Mouse (Mus musculus) gastrocnemius, postnatal 4 days (tissue): ENCODE data around the gene Tnik. TPM values are rescaled to one million over a fixed set of nuclear protein-coding genes. Genes with fewer than 3 reads are reported as not detected.

ENCODE experiments used
- DNase-seq, 2 experiments: peaks; one replicate each; pipeline ENCODE4 v3.0.0; 2021 to 2022; ENCODE audit warnings: low spot score in 2 of 2, mixed read lengths in 2 of 2
- total RNA-seq, 2 experiments: library from RNA; stranded (reverse); gene quantifications; 2 replicates each; pipeline ENCODE4 v1.2.3; 2021

The Tnik gene
- total RNA-seq, 2 experiments from 2014 or later = 75.8 to 77.6 TPM

GRCm38 (mm10) chr3:28540121-28540520 lies 277.1 kb downstream of the Tnik start:
- no peak for DNase-seq

- DNase-seq = no peak
Observed at GRCm38 (mm10) chr3:28542941-28543340, 279.9 kb downstream of the Tnik start.

GRCm38 (mm10) chr3:28543380-28543984 lies 280.5 kb downstream of the Tnik start:
- DNase-seq = peak in 1 of 2 experiments; percentile 27

GRCm38 (mm10) chr3:28544345-28544869 lies 281.4 kb downstream of the Tnik start:
- DNase-seq = no peak

- no peak for DNase-seq
Observed at GRCm38 (mm10) chr3:28547965-28548730, 285.1 kb downstream of the Tnik start.

GRCm38 (mm10) chr3:28549391-28549790 lies 286.4 kb downstream of the Tnik start:
- DNase-seq = no peak

GRCm38 (mm10) chr3:28550497-28551093 lies 287.6 kb downstream of the Tnik start:
- no peak for DNase-seq

- DNase-seq = no peak
Observed at GRCm38 (mm10) chr3:28551756-28552155, 288.7 kb downstream of the Tnik start.

GRCm38 (mm10) chr3:28554934-28555333 lies 291.9 kb downstream of the Tnik start:
- no peak for DNase-seq

GRCm38 (mm10) chr3:28555795-28556570 lies 293.0 kb downstream of the Tnik start:
- no peak for DNase-seq

- DNase-seq = no peak
Observed at GRCm38 (mm10) chr3:28558328-28558871, 295.4 kb downstream of the Tnik start.

GRCm38 (mm10) chr3:28561408-28561807 lies 298.4 kb downstream of the Tnik start:
- DNase-seq = no peak

GRCm38 (mm10) chr3:28562612-28563332 lies 299.8 kb downstream of the Tnik start:
- peak in 1 of 2 experiments; percentile 24 for DNase-seq

GRCm38 (mm10) chr3:28564370-28565357 lies 301.6 kb downstream of the Tnik start:
- DNase-seq = no peak

GRCm38 (mm10) chr3:28577301-28577700 lies 314.3 kb downstream of the Tnik start:
- DNase-seq = peak; percentile 39 to 63

GRCm38 (mm10) chr3:28578950-28579615 lies 316.1 kb downstream of the Tnik start:
- DNase-seq = no peak

- DNase-seq = no peak
Observed at GRCm38 (mm10) chr3:28585750-28586465, 322.9 kb downstream of the Tnik start.

GRCm38 (mm10) chr3:28587808-28588207 lies 324.8 kb downstream of the Tnik start:
- no peak for DNase-seq
